Mouse (Mus musculus) hindbrain, postnatal 0 days (tissue): ENCODE data around the gene Ndufab1. TPM values are rescaled to one million over a fixed set of nuclear protein-coding genes. Genes with fewer than 3 reads are reported as not detected.

Source experiments
- ATAC-seq: fragments of 200-750 bp; cut with Nextera tagmentation; 2 replicates; pipeline ENCODE4 v1.8.0; 2017; ENCODE audit warnings: mild to moderate bottlenecking, moderate TSS enrichment, moderate library complexity
- DNase-seq: peaks from one replicate; pipeline ENCODE4 v3.0.0-alpha.2; 2015; ENCODE audit warnings: low spot score
- H3K27ac ChIP-seq: fragments of 300-500 bp; sonication (generic); 2 replicates; pipeline ENCODE4 v1.5.1; 2014; ENCODE audit warnings: mild to moderate bottlenecking
- H3K27me3 ChIP-seq: fragments of 300-500 bp; sonication (generic); 2 replicates; pipeline ENCODE4 v1.6.1; 2014; ENCODE audit warnings: low read length, mixed read lengths; ENCODE audit not compliant: insufficient read depth
- H3K36me3 ChIP-seq: fragments of 300-500 bp; sonication (generic); 2 replicates; pipeline ENCODE4 v1.6.1; 2014; ENCODE audit warnings: low read length, mixed read lengths; ENCODE audit not compliant: insufficient read depth
- H3K4me1 ChIP-seq: fragments of 300-500 bp; sonication (generic); 2 replicates; pipeline ENCODE4 v1.6.1; 2014; ENCODE audit warnings: antibody characterized with exemption, low read length, mixed read lengths; ENCODE audit not compliant: insufficient read depth
- H3K4me2 ChIP-seq: fragments of 300-500 bp; sonication (generic); 2 replicates; pipeline ENCODE4 v1.6.1; 2014; ENCODE audit warnings: low read depth, mild to moderate bottlenecking, low read length, moderate library complexity, mixed read lengths
- H3K4me3 ChIP-seq: fragments of 300-500 bp; sonication (generic); 2 replicates; pipeline ENCODE4 v1.5.1; 2014; ENCODE audit warnings: low read length
- H3K9ac ChIP-seq: fragments of 300-500 bp; sonication (generic); replicated peaks from 2 replicates; pipeline ENCODE4 v1.6.1; 2014; ENCODE audit warnings: mild to moderate bottlenecking, low read length, moderate library complexity, mixed read lengths
- H3K9me3 ChIP-seq: fragments of 300-500 bp; sonication (generic); 2 replicates; pipeline ENCODE4 v1.6.1; 2016; ENCODE audit warnings: low read length, mixed read lengths
- CTCF ChIP-seq: IDR thresholded peaks from 2 replicates; pipeline ENCODE4 v1.5.1; 2016; ENCODE audit warnings: antibody characterized with exemption, control low read depth, low read depth
- WGBS: fragments of 180-500 bp; shearing (Covaris S2); extraction: QIAGEN DNeasy Blood & Tissue Kit; methylation state at CpG from one replicate; pipeline ENCODE4 v1.1.7; 2014; 5-methylcytosine and 5-hydroxymethylcytosine counted together
- polyA plus RNA-seq: library from polyadenylated mRNA; unstranded; fragments of >200 nt; fragmentation: Nextera tagmentation; extraction: Ambion mirVana; gene quantifications from 2 replicates; pipeline ENCODE4 v1.2.1, GENCODE M21; 2015
- total RNA-seq: library from RNA; depleted of rRNA; stranded (reverse); fragments of >200 nt; gene quantifications from 2 replicates; pipeline ENCODE4 v1.2.3, GENCODE M21; 2014; rRNA removed

Ndufab1 gene
- total and polyA plus RNA-seq, 2 experiments from 2014 or later = 67.2 to 815 TPM

DNA sequence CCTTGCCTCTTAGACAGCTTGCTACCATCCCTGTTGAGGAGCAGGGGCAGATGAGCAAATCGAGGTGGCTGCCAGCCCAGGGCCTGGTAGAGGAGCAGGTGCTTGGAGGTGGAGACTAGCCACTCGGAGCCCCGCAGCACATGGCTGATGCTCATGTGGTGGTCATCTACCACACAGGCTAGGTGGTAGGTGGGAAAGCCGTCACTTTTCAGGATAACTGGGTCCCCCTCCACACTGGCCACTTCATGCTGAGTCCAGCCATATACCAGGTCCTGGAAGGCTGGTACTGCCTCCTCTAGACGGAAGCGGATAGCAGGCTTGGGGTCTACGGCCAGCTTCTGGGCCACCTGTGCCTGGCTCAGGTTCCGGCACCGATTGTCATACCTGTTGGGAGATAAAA lies 53.5 kb downstream of the Ndufab1 start:
- Histone ChIP-seq H3K4me1 (no peaks in the 10 kb centered on the region), H3K9ac (no peak overlapping the region), H3K27me3 (no peaks in the 10 kb centered on the region), H3K36me3 (no peaks in the 10 kb centered on the region; the same call in 1 of the 2 replicates), H3K27ac (no peak overlapping the region), H3K4me3 (no peak overlapping the region), H3K9me3 (no peaks in the 10 kb centered on the region), H3K4me2 (no peak overlapping the region)
- no peak for TF ChIP-seq CTCF
- no peak for ATAC-seq
- WGBS = 96% methylated on average over 9 of the region's 9 CpGs
- no peak for DNase-seq

GRCm38 (mm10) chr7:122046813-122047212 lies 54.9 kb downstream of the Ndufab1 start:
- H3K27ac ChIP-seq = no peak overlapping the region
- H3K36me3 ChIP-seq = no peaks in the 10 kb centered on the region; the same call in 1 of the 2 replicates
- no peaks in the 10 kb centered on the region for H3K27me3 ChIP-seq
- no peaks in the 10 kb centered on the region for H3K9me3 ChIP-seq
- TF ChIP-seq CTCF = no peak
- H3K4me2 ChIP-seq = no peak overlapping the region
- ATAC-seq = no peak
- H3K9ac ChIP-seq = no peak overlapping the region
- WGBS = 94% methylated on average over 2 of the region's 2 CpGs
- no peaks in the 10 kb centered on the region for H3K4me1 ChIP-seq
- no peak for DNase-seq
- H3K4me3 ChIP-seq = no peak overlapping the region

DNA sequence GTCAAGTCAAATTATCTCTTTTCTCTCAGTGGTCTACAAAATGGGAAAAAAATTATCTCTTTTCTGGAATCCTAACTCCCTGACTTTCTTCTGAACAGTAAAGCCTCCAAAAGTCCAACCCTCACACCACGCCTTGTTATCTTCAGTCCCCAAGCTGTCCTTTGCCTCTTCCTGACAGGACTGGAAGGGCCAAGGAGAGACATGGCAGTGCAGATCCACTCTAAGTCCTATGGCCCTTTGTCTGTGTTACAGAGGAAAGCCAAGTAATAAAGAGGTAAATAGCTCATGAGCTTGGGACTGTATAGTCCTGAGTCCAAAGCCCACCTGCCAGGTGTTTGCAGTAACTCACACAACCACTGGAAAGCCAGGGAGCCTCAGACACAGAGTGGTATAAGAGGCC lies 56.0 kb downstream of the Ndufab1 start:
- H3K4me3 ChIP-seq = no peak overlapping the region
- no peak overlapping the region for H3K9ac ChIP-seq
- no peak for TF ChIP-seq CTCF
- H3K4me2 ChIP-seq = no peak overlapping the region
- H3K9me3 ChIP-seq = no peaks in the 10 kb centered on the region
- no peaks in the 10 kb centered on the region for H3K27me3 ChIP-seq
- no peak overlapping the region for H3K27ac ChIP-seq
- H3K4me1 ChIP-seq = no peaks in the 10 kb centered on the region
- no peak for DNase-seq
- no peaks in the 10 kb centered on the region; the same call in 1 of the 2 replicates for H3K36me3 ChIP-seq
- WGBS = 100% methylated on average over 1 of the region's 1 CpGs
- ATAC-seq = no peak

DNA sequence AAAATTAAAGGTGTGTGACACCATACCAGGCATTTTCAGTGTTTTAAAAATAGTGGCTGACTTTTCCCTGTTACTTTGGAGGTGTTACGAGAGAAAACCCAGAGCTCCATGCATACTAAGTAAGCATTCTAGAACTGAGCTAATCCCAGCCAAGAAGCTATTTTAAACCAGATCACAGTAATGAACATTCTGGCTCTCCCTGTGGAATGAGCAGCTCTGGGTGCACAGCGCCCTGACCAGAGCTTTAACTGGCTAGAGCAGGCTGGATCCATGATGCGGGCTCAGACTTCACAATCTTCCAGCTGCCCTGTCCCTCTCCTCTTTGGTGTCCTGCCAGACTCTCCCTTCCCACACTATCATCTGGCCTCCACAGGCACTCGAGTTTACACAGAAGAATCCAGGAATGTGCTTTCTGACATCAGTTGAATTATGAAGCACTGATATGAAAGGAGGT lies 56.5 kb downstream of the Ndufab1 start:
- H3K4me3 ChIP-seq = no peak overlapping the region
- no peaks in the 10 kb centered on the region for H3K4me1 ChIP-seq
- H3K9me3 ChIP-seq = no peaks in the 10 kb centered on the region
- H3K27ac ChIP-seq = no peak overlapping the region
- ATAC-seq = no peak
- H3K4me2 ChIP-seq = no peak overlapping the region
- H3K9ac ChIP-seq = no peak overlapping the region
- 84% methylated on average over 4 of the region's 4 CpGs for WGBS
- no peak for DNase-seq
- H3K36me3 ChIP-seq = no peaks in the 10 kb centered on the region; the same call in 1 of the 2 replicates
- no peaks in the 10 kb centered on the region for H3K27me3 ChIP-seq
- TF ChIP-seq CTCF = no peak

DNA sequence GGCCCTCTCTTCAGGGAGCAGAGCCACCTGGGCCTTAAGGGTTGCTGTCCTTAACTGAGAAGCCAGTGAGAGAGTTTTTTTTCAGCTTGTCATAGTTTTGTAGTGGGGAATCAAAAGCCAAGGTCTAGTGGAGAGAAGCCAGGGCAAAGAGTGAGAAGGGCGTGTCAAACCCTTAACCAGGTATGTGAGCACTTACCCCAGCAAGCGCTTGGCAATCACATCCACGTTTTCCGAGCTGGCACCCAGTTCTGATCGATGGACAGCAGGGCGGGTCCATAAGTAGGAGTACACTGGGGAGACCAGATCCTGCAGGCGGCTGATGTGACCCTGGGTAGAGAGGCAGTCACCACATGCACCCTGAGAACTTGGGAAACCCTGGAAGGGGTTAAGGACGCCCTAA lies 57.6 kb downstream of the Ndufab1 start:
- ATAC-seq (no peak), DNase-seq (no peak)

More for the DNA sequence above, 57.6 kb downstream of the Ndufab1 start:
- no peaks in the 10 kb centered on the region for H3K4me1 ChIP-seq
- H3K4me3 ChIP-seq = no peak overlapping the region
- TF ChIP-seq CTCF = no peak
- H3K4me2 ChIP-seq = no peak overlapping the region
- H3K27ac ChIP-seq = no peak overlapping the region
- H3K36me3 ChIP-seq = no peaks in the 10 kb centered on the region; the same call in 1 of the 2 replicates
- no peaks in the 10 kb centered on the region for H3K27me3 ChIP-seq
- no peak overlapping the region for H3K9ac ChIP-seq
- H3K9me3 ChIP-seq = no peaks in the 10 kb centered on the region
- 91% methylated on average over 8 of the region's 8 CpGs for WGBS

Other genes starting within 250 kb of the Ndufab1 start
- gene Scnn1b, start 236.8 kb downstream of the Ndufab1 start, total RNA-seq = 0.07 and 0.16 TPM in 2 replicates
- 0.25 and 0.29 TPM in 2 replicates for gene Scnn1b, start 236.8 kb downstream of the Ndufab1 start, polyA plus RNA-seq
- 38.1 and 39.0 TPM in 2 replicates for gene Cog7, start 120.2 kb downstream of the Ndufab1 start, total RNA-seq
- 32.2 and 34.2 TPM in 2 replicates for gene Cog7, start 120.2 kb downstream of the Ndufab1 start, polyA plus RNA-seq
- 24.3 and 37.5 TPM in 2 replicates for gene Gga2, start 80.7 kb downstream of the Ndufab1 start, total RNA-seq
- gene Gga2, start 80.7 kb downstream of the Ndufab1 start, polyA plus RNA-seq = 21.4 and 21.5 TPM in 2 replicates
- gene Ubfd1, start 34.7 kb downstream of the Ndufab1 start, total RNA-seq = 127 and 130 TPM in 2 replicates
- gene Ubfd1, start 34.7 kb downstream of the Ndufab1 start, polyA plus RNA-seq = 59.0 and 60.7 TPM in 2 replicates
- 14.5 and 22.0 TPM in 2 replicates for gene Ears2, start 34.6 kb downstream of the Ndufab1 start, total RNA-seq
- 7.9 and 8.4 TPM in 2 replicates for gene Ears2, start 34.6 kb downstream of the Ndufab1 start, polyA plus RNA-seq
- gene Palb2, start 31.1 kb upstream of the Ndufab1 start, total RNA-seq = 2.6 and 5.4 TPM in 2 replicates
- 2.0 and 2.8 TPM in 2 replicates for gene Palb2, start 31.1 kb upstream of the Ndufab1 start, polyA plus RNA-seq
- gene Dctn5, start 31.2 kb upstream of the Ndufab1 start, total RNA-seq = 96.1 and 117 TPM in 2 replicates
- gene Dctn5, start 31.2 kb upstream of the Ndufab1 start, polyA plus RNA-seq = 143 and 154 TPM in 2 replicates
- gene Plk1, start 57.6 kb upstream of the Ndufab1 start, total RNA-seq = 12.0 and 15.6 TPM in 2 replicates
- 15.1 and 18.5 TPM in 2 replicates for gene Plk1, start 57.6 kb upstream of the Ndufab1 start, polyA plus RNA-seq
- gene Ern2, start 84.3 kb upstream of the Ndufab1 start, total RNA-seq = 1.6 and 2.0 TPM in 2 replicates
- 1.4 TPM in 2 replicates for gene Ern2, start 84.3 kb upstream of the Ndufab1 start, polyA plus RNA-seq
- gene Chp2, start 117.6 kb upstream of the Ndufab1 start, total RNA-seq = 0.78 and 1.0 TPM in 2 replicates
- gene Chp2, start 117.6 kb upstream of the Ndufab1 start, polyA plus RNA-seq = 1.3 and 1.4 TPM in 2 replicates
- gene Prkcb, start 186.9 kb upstream of the Ndufab1 start, total RNA-seq = 255 and 261 TPM in 2 replicates
- gene Prkcb, start 186.9 kb upstream of the Ndufab1 start, polyA plus RNA-seq = 187 and 200 TPM in 2 replicates